Mouse (Mus musculus) heart, embryonic 10.5 days (tissue): ENCODE data around the gene Fbxl8. TPM values are rescaled to one million over a fixed set of nuclear protein-coding genes. Genes with fewer than 3 reads are reported as not detected.

Experiments
- DNase-seq: peaks from one replicate; pipeline ENCODE4 v3.0.0-alpha.2; 2017; ENCODE audit warnings: low spot score
- H3K27ac ChIP-seq: fragments of 300-500 bp; sonication (generic); 2 replicates; pipeline ENCODE4 v1.5.1; 2016; ENCODE audit warnings: mild to moderate bottlenecking
- H3K27me3 ChIP-seq: fragments of 300-500 bp; sonication (generic); 2 replicates; pipeline ENCODE4 v1.6.1; 2016; ENCODE audit warnings: mild to moderate bottlenecking; ENCODE audit not compliant: poor library complexity, insufficient read depth, severe bottlenecking
- H3K36me3 ChIP-seq: fragments of 300-500 bp; sonication (generic); 2 replicates; pipeline ENCODE4 v1.6.1; 2016; ENCODE audit warnings: mild to moderate bottlenecking, moderate library complexity
- H3K4me1 ChIP-seq: fragments of 300-500 bp; sonication (generic); 2 replicates; pipeline ENCODE4 v1.6.1; 2016; ENCODE audit warnings: mild to moderate bottlenecking
- H3K4me3 ChIP-seq: fragments of 300-500 bp; sonication (generic); 2 replicates; pipeline ENCODE4 v1.5.1; 2016; ENCODE audit warnings: mild to moderate bottlenecking, moderate library complexity
- H3K9me3 ChIP-seq: fragments of 300-500 bp; sonication (generic); 2 replicates; pipeline ENCODE4 v1.6.1; 2016; ENCODE audit warnings: mild to moderate bottlenecking, moderate library complexity
- WGBS: fragments of 180-500 bp; shearing (Covaris S2); methylation state at CpG from one replicate; pipeline ENCODE4 v1.1.7; 2016; 5-methylcytosine and 5-hydroxymethylcytosine counted together
- polyA plus RNA-seq: library from polyadenylated mRNA; unstranded; fragments of >200 nt; fragmentation: Nextera tagmentation; extraction: Ambion mirVana; gene quantifications from 2 replicates; pipeline ENCODE4 v1.2.1, GENCODE M21; 2016

The Fbxl8 gene
- polyA plus RNA-seq, 1 experiment from 2014 or later = 2.4 TPM

DNA sequence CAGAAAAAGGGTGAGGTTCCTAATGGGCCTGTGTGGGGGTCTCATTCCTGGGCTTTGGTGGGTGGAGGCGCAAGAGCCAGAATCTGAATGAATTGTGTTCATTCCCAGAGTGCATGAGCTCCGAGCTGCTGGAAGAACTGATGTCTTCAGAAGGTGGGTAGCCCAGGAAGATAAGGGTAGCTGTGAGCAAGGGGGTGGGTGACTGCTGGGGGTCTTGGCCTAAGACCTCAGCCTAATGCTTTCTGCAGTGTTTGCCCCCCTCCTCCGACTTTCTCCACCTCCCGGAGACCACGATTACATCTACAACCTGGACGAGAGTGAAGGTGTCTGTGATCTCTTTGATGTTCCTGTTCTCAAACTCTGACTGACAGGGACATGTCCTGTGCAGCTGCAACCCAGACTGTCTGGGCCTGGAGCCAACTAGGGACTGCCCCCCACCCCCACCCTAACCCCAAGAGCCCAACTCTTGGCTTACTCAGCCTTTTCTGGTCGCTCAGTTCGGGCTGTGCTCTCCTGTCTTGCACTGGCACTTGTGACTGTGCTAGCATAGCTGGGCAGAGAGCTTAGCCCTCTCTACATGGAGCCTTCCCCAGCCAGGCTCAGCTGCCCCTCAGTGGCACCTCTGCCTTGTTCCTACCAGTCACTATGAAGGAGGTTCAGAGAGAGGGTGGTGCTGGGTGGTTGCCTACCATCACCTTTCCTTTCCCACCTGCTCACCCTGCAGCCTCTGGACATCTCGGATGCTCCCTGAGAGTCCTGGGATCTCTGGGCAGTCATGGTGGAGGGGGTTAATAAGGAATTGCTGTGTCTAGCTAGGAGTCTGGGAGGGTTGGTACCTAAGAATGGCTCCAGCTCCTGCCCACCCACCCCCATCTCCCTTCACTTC lies 40.1 kb downstream of the Fbxl8 start:
- H3K4me1 ChIP-seq = peaks cover 48% of the 10 kb centered on the region
- H3K27ac ChIP-seq = peak overlapping the region; percentile 56; the same call in 1 of the 2 replicates
- DNase-seq = no peak
- no peaks in the 10 kb centered on the region for H3K27me3 ChIP-seq
- WGBS = 62% methylated on average over 9 of the region's 9 CpGs
- no peaks in the 10 kb centered on the region for H3K9me3 ChIP-seq
- H3K36me3 ChIP-seq = peaks cover 81% of the 10 kb centered on the region
- H3K4me3 ChIP-seq = peak overlapping the region; percentile 13; the same call in 1 of the 2 replicates

DNA sequence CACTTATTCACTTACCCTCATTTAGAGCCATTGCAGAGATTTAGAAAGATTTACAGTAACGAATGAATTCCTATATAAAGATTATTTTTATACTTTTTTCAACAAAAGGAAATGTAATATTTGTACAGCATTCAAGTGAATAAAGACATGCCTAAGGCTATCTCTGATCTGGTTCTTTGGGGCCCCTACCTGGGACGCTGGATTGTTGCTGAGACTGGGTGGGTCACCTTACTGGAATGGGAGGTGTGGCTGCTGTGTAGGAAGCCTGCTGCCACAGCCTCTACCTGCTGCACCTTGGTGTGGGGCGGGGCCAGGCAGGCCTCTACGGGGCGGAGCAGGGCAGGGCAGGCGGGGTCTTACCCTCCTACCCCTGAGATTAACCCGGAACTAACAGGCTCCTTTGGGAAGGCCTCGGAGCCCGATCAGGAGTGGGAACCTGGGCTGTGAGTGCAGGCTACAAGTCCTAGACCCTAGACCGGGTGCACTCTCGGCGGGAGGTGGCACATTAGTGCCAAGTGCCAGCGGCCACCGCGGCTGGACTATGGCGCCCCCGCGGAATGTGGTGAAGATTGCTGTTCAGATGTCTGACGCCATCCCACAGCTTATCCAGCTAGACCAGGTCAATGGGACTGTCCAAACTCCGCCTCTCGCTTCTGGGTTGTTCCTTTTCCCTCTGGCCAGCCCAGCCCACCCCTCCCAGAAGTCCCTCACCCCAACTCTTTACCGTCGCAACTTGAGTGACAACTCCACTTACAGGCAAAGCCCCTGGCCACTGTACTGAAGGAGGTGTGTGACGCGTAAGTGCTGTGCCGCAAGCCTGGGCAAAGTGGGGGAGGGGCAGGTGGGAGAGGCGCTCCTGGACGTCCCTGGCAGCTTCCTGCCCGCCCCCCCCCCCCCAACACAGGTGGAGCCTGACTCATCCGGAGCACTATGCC lies 41.0 kb downstream of the Fbxl8 start, which contains the start of gene Elmo3:
Gene Elmo3 (plus strand): TSS at position 391 of the 935 bp plus-strand sequence.
- H3K36me3 ChIP-seq = peaks cover 81% of the 10 kb centered on the region
- 6% methylated on average over 26 of the region's 30 CpGs for WGBS

DNA sequence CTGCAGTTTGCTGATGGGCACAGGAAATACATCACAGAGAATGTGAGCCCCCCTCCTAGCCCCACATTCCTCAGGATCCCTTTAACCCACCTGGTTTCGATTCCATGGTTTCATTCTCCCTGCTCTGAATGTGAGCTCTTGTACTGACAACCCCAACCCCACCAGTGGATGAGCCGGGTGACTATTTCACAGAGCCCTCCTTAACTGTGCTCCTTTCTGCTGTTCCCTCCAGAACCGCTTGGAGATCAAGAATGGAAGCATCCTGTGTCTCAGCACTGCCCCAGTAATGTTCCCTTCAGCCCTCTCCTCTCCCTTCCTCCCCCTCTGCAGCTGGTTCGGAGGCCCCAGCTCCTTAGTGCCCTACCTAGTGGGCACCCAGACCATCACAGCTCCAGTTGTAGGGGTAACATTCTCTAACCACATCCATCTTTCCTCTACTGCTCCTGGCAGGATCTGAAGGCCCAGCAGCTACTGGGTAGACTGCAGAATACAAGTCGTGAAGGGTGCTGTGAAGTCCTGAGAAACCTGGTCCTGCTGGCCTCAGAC lies 41.8 kb downstream of the Fbxl8 start:
- Histone ChIP-seq H3K4me1 (peaks cover 42% of the 10 kb centered on the region), H3K27me3 (no peaks in the 10 kb centered on the region), H3K27ac (peak overlapping the region; percentile 88), H3K36me3 (peaks cover 78% of the 10 kb centered on the region), H3K4me3 (peak overlapping the region; percentile 61), H3K9me3 (no peaks in the 10 kb centered on the region)
- 48% methylated on average over 5 of the region's 5 CpGs for WGBS
- DNase-seq = no peak

More for the DNA sequence above, 41.0 kb downstream of the Fbxl8 start, which contains the start of gene Elmo3:
- DNase-seq = peak; percentile 87
- H3K9me3 ChIP-seq = no peaks in the 10 kb centered on the region
- peak within 1 kb of the TSS; percentile 88 for H3K27ac ChIP-seq
- peak within 1 kb of the TSS; percentile 61 for H3K4me3 ChIP-seq
- H3K27me3 ChIP-seq = no peaks in the 10 kb centered on the region
- peaks cover 42% of the 10 kb centered on the region for H3K4me1 ChIP-seq

DNA sequence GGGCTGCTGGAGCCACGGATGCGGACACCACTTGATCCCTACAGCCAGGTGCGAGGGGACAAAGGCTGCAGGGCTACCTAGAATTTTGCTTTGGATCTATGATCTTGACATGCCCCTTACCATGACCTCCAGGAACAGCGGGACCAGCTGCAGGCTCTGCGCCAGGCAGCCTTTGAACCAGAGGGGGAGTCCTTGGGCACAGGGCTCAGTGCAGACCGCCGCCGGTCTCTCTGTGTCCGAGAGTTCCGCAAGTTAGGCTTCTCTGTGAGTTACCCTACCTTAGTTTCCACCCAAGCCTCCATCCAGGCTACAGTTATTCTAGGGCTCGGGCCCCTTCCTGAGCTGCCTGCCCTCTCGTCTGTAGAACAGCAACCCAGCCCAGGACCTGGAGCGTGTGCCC lies 43.2 kb downstream of the Fbxl8 start:
- Histone ChIP-seq H3K36me3 (peaks cover 79% of the 10 kb centered on the region), H3K9me3 (no peaks in the 10 kb centered on the region), H3K4me3 (no peak overlapping the region), H3K27ac (no peak overlapping the region), H3K4me1 (peaks cover 42% of the 10 kb centered on the region), H3K27me3 (no peaks in the 10 kb centered on the region)
- WGBS = 93% methylated on average over 13 of the region's 13 CpGs
- no peak for DNase-seq

DNA sequence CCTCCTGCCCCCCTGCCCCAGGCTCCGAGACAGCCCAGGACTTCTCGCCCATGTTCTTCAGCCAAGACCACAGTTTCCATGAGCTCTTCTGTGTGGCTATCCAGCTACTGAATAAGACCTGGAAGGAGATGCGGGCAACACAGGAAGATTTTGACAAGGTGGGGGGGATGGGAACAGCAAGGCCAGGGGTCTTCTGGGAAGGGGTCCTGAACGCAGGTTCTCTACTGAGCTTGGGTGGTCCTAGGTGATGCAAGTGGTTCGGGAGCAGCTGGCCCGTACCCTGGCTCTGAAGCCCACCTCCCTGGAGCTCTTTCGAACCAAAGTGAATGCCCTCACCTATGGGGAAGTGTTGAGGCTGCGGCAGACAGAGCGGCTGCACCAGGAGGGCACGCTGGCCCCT lies 44.0 kb downstream of the Fbxl8 start:
- no peak for DNase-seq
- Histone ChIP-seq H3K36me3 (peaks cover 80% of the 10 kb centered on the region), H3K4me3 (no peak overlapping the region), H3K9me3 (no peaks in the 10 kb centered on the region), H3K27me3 (no peaks in the 10 kb centered on the region), H3K27ac (no peak overlapping the region), H3K4me1 (peaks cover 42% of the 10 kb centered on the region)
- 91% methylated on average over 10 of the region's 10 CpGs for WGBS

DNA sequence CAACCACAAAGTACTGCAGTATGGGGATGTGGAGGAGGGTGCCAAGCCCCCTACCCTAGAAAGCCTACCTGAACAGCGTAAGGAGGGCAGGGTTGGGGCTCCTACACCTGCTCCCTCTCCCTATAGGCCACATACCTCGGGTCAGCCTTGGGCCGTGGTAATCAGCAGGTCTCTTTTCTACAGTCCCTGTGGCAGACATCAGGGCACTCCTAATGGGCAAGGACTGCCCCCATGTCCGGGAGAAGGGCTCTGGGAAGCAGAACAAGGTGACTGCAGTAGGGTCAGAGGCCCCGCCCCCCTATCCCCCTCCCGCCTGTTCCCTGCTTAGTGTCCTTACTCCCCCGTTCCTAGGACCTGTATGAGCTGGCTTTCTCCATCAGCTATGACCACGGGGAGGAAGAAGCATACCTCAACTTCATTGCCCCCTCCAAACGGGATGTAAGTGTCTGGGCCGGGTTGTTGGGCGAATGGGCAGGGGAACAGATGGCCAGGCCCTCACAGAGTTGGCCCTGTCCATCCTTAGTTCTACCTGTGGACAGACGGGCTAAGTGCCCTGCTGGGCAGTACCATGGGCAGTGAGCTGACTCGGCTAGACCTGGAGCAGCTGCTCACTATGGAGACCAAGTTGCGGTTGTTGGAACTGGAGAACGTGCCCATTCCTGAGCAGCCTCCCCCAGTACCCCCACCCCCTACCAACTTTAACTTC lies 44.8 kb downstream of the Fbxl8 start:
- Histone ChIP-seq H3K4me1 (peaks cover 42% of the 10 kb centered on the region), H3K27me3 (no peaks in the 10 kb centered on the region), H3K9me3 (no peaks in the 10 kb centered on the region), H3K36me3 (peaks cover 79% of the 10 kb centered on the region), H3K4me3 (no peak overlapping the region), H3K27ac (no peak overlapping the region)
- DNase-seq = no peak
- WGBS = 77% methylated on average over 15 of the region's 15 CpGs

DNA sequence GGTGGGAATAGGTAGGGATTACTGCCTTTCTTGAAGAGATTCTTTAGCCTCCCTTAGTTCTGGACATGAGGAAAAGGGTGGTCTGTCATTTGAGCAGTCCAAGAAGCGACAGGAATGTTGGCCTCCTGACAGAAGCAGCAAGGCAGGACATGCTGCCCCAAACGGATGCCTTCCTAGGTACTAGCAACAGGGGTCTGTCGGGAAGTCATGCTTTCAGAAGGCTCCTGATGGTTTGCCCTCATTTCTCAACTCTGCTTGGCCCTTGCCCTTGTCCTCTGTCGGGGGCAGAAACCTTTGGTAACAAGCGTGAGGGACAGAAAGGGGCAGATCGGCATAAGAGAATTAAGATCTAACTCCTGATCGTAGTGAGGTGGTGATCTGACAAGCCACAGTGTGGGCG lies 45.7 kb downstream of the Fbxl8 start:
- Histone ChIP-seq H3K36me3 (peaks cover 80% of the 10 kb centered on the region), H3K9me3 (no peaks in the 10 kb centered on the region)
- 85% methylated on average over 8 of the region's 8 CpGs for WGBS

DNA sequence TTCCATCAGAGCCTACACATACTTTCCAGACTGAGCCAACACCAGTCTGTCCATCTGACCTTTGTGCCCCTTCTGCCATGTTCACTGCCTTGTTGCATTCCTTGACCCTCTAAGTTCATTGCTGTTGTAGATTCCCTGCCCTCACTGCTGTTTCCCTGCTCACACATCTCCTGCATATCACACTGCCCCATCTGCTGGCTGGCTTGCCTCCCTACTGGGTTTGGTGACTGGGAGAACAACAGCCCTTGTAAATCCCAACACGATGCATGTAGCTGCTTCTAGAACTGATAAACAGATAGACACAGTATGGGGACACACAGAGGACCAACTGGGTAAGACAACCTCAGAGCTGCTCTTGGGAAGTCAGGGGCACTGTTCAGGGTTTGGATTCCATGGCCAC lies 47.3 kb downstream of the Fbxl8 start:
- H3K36me3 ChIP-seq = peaks cover 92% of the 10 kb centered on the region
- H3K4me3 ChIP-seq = no peak overlapping the region
- WGBS = 81% methylated on average over 1 of the region's 1 CpGs
- H3K4me1 ChIP-seq = peaks cover 28% of the 10 kb centered on the region; the same call in 1 of the 2 replicates
- H3K9me3 ChIP-seq = no peaks in the 10 kb centered on the region
- DNase-seq = no peak
- no peak overlapping the region for H3K27ac ChIP-seq
- H3K27me3 ChIP-seq = no peaks in the 10 kb centered on the region

More for the DNA sequence above, 45.7 kb downstream of the Fbxl8 start:
- peaks cover 38% of the 10 kb centered on the region for H3K4me1 ChIP-seq
- no peak overlapping the region for H3K4me3 ChIP-seq
- no peak for DNase-seq
- no peak overlapping the region for H3K27ac ChIP-seq
- H3K27me3 ChIP-seq = no peaks in the 10 kb centered on the region

DNA sequence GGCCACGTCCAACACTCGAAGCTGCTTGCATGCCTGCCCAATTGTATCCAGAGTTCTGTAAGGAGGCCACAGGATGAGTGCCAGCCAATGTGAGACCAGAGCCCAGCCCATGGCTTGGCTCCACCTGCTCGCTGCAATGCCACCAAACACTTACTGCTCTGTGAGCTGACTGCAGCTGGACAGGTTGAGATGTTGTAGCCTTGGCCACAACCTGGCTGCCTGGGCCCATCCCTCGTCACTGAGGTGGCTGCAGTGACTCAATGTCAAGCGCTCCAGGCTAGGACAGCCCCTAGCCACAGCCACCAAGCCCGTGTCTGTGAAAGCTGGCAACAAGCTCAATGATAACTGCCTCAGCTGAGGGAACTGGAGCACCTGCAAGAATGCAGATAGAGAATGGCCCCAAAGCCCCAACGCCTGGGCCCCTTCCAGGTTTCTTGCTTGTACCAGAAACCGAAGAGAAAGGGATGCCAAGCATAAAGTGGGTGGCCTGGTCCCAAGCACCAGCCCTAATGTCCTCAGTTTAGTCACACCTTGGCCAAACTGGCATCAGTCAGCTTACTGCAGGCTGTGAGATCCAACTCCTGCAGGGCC lies 48.5 kb downstream of the Fbxl8 start:
- Histone ChIP-seq H3K36me3 (peaks cover 85% of the 10 kb centered on the region), H3K27me3 (no peaks in the 10 kb centered on the region), H3K4me1 (peaks cover 22% of the 10 kb centered on the region; the same call in 1 of the 2 replicates), H3K9me3 (no peaks in the 10 kb centered on the region), H3K4me3 (no peak overlapping the region), H3K27ac (no peak overlapping the region)
- no peak for DNase-seq
- 90% methylated on average over 8 of the region's 8 CpGs for WGBS

DNA sequence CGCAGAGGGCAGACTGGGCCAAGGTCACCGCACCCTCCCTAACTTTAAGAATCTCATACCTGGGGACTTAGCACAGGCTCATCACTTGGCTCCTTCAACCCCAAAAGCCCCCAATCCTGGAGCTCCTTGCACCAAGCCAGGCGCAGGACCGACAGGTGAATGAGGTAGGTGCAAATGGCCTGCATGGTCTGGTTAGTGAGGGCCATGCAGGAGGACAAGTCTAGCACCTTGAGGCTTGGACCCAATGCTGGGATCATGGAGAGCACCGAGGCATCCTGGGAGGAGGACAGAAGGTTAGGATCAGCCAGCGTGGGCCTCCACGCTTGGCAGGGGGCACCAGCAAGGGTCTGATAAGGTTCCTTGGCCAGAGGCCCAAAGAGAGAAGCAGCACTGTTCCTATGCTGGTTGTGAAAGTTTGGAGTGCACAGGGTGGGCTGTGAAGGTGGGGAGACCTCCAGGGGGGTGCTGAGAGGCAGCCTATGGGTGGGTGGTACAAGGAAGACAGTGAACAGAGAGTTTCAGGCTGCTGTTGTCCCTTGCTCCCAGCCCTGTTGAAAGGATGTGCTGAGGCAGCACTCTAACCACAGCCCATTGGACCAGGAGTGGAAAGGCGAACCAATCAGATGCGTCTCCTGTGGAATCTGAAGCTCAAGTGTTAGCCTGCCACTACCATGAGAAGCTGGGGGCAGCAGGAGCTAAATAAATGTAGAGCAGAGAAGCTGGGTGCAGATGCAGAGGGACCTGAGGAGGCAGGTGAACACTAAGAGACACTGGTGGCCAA lies 49.4 kb downstream of the Fbxl8 start:
- 66% methylated on average over 9 of the region's 9 CpGs for WGBS
- H3K4me3 ChIP-seq = no peak overlapping the region
- H3K9me3 ChIP-seq = no peaks in the 10 kb centered on the region
- H3K27me3 ChIP-seq = no peaks in the 10 kb centered on the region
- peaks cover 25% of the 10 kb centered on the region; the same call in 1 of the 2 replicates for H3K4me1 ChIP-seq
- peaks cover 85% of the 10 kb centered on the region for H3K36me3 ChIP-seq
- H3K27ac ChIP-seq = no peak overlapping the region
- DNase-seq = no peak

DNA sequence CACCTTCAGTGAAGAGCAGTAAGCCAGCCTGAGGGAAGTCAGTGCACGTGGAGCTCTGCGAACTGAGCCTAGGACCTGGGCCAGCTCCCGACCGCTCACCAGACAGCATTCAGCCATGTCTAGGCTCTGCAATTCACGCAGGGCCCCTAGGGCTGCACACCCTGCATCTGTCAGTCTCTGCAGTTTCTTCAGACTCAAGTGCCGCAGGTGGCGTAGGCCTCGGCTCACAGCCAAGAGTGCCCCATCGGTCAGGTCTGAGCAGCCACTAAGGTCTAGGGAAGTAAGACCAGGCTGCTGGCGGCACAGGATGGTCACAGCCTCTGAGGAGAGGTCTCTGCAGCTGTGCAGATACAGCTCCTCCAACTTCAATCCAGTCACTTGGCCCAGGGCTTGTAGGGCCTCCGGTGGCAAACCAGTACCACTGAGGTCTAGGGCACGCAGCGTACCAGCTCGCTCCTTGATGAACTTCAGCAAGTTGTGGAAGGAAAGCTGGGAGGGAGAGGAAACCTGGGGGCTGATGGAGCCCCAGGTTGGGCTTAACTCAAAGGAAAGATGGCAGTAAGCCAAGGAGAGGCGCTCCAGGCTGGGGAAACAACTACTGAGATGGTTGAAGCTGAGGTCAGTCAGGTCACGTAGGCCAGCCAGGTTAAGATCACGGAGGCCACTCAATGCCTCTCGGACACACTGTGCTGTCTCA lies 50.8 kb downstream of the Fbxl8 start:
- Histone ChIP-seq H3K27me3 (no peaks in the 10 kb centered on the region), H3K27ac (no peak overlapping the region), H3K9me3 (no peaks in the 10 kb centered on the region), H3K4me1 (peaks cover 24% of the 10 kb centered on the region; the same call in 1 of the 2 replicates), H3K4me3 (no peak overlapping the region), H3K36me3 (peaks cover 79% of the 10 kb centered on the region)
- 89% methylated on average over 18 of the region's 18 CpGs for WGBS
- DNase-seq = no peak
